Mouse (Mus musculus) heart, adult 2 months (tissue): Measurements from ENCODE around the gene Rps6ka5. TPM values are rescaled to one million over a fixed set of nuclear protein-coding genes. Genes with fewer than 3 reads are reported as not detected.

Source experiments
- DNase-seq, 2 experiments: peaks; one replicate each; pipeline ENCODE4 v3.0.0; 2021
- H3K27ac ChIP-seq: fragments of 200-600 bp; 2 replicates; pipeline ENCODE4 v1.8.1; 2022
- H3K27me3 ChIP-seq: fragments of 200-500 bp; 2 replicates; pipeline ENCODE4 v1.6.1; 2012; ENCODE audit warnings: mild to moderate bottlenecking, low read length, inconsistent platforms, mixed read lengths; ENCODE audit not compliant: control insufficient read depth, insufficient read depth
- H3K36me3 ChIP-seq: fragments of 200-500 bp; 2 replicates; pipeline ENCODE4 v1.6.1; 2012; ENCODE audit warnings: low read length, inconsistent platforms; ENCODE audit not compliant: control insufficient read depth, insufficient read depth
- H3K4me1 ChIP-seq: fragments of 200-500 bp; 2 replicates; pipeline ENCODE4 v1.6.1; 2011; ENCODE audit warnings: low read length; ENCODE audit not compliant: control insufficient read depth, insufficient read depth
- H3K4me3 ChIP-seq: fragments of 200-600 bp; 2 replicates; pipeline ENCODE4 v1.8.1; 2022
- H3K79me2 ChIP-seq: fragments of 200-500 bp; replicated peaks from 2 replicates; pipeline ENCODE4 v1.6.1; 2012; ENCODE audit warnings: mild to moderate bottlenecking, inconsistent platforms, low read length, moderate library complexity, mixed read lengths; ENCODE audit not compliant: control insufficient read depth, insufficient read depth
- H3K9ac ChIP-seq: fragments of 200-500 bp; 2 replicates; pipeline ENCODE4 v1.6.1; 2012; ENCODE audit warnings: low read depth, mild to moderate bottlenecking, control low read depth, inconsistent platforms, low read length, mixed read lengths
- CTCF ChIP-seq: fragments of 200-600 bp; IDR thresholded peaks from 2 replicates; pipeline ENCODE4 v1.8.1; 2022; ENCODE audit warnings: antibody characterized with exemption, mild to moderate bottlenecking, moderate library complexity
- EP300 ChIP-seq: fragments of 200-500 bp; IDR thresholded peaks from 2 replicates; pipeline ENCODE4 v1.6.1; 2011; ENCODE audit warnings: low read depth, low read length, control low read depth; ENCODE audit not compliant: insufficient read depth
- POLR2A ChIP-seq: fragments of 200-500 bp; IDR thresholded peaks from 2 replicates; pipeline ENCODE4 v1.6.1; 2011; ENCODE audit warnings: mild to moderate bottlenecking, low read depth, low read length, control low read depth; ENCODE audit not compliant: insufficient read depth
- WGBS: fragments of 180-500 bp; shearing (Covaris S2); methylation state at CpG from one replicate; pipeline ENCODE4 v1.1.7; 2018; 5-methylcytosine and 5-hydroxymethylcytosine counted together
- intact Hi-C: fragments of 180-260 bp; cut with DNase I; formaldehyde crosslinking; loops from one replicate; pipeline ENCODE4 v1.15.1; 2025
- long read RNA-seq: library from polyadenylated mRNA; stranded (forward); transcript quantifications from one replicate; pipeline ENCODE4 v2.0.0, GENCODE M21; 2021
- polyA plus RNA-seq: library from polyadenylated mRNA; depleted of rRNA; stranded (reverse); fragments of >200 nt; gene quantifications from 2 replicates; pipeline ENCODE4 v1.2.3, GENCODE M21; 2012; rRNA removed
- total RNA-seq, 2 experiments: library from RNA; stranded (reverse); gene quantifications; 2 replicates each; pipeline ENCODE4 v1.2.3; 2021

The Rps6ka5 gene
- total RNA-seq (10 to 100 TPM; 10.8 to 13.5 TPM), polyA plus RNA-seq (2.1 and 6.1 TPM in 2 replicates)
- long read RNA-seq, full-length matches to known transcripts: 4 of 7 reads
- long read RNA-seq, partial matches to known transcripts: 1 of 7 reads
- long read RNA-seq, other reads (novel, unspliced or antisense): 2 of 7 reads

DNA sequence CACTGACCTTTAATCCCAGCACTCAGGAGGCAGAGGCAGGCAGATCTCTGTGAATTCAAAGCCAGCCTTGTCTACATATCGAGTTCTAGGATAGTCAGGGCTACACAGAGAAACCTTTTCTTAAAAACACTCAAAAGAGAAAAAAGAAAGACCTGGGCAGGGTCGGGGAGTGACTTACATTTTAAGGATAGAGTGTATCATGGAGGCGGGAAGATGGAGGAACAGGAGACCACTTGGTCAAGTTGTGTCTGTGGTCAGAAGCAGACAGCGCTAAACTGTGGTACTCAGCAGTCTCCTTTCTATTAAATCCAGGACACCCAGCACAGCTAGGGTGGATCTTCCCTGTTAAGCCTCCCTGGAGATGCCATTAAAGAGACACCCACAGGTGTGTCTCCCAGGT lies at the start of gene Rps6ka5:
Rps6ka5 (minus strand) TSS at position 333 of the 400 bp plus-strand sequence.
- H3K4me3 ChIP-seq: no peak within 1 kb of the TSS

DNA sequence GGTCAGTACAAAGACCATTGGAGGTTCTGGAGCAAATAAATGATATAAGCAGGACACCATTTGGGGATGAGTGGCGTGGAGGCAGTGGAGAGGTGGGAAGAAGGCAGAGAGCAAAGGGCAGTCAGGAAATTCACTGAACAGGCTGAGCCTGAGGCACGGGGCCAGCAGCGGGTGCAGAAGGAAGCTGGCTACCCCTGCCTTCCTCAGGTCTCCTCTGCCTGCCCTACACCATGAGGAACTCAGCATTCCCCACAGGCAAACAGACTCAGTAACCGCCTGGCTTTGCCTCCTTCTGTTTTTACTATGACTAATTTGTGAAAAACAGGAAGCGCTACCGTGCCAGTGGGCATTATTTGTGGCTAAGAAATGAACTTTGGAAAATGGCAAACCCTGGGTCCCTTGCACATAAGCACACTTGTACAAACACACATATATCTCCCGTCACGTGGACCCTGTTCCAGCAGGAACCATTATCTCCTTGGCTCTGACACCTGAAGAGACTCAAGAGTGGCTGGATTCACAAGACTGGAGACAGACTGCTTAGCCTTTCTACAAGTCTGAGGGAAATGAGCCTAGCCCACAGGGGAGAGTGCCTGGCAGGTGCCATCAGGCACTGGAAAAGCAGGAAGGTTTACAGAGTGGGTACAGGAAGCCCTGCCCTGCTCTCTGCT lies 49.3 kb upstream of the Rps6ka5 start:
- TF ChIP-seq POLR2A (no peak), CTCF (no peak), EP300 (no peak)
- intact Hi-C loops: loop anchor here (10.0 kb wide), 1 partner anchor 239 kb away; no protein-coding TSS in a partner anchor
- Histone ChIP-seq H3K36me3 (no peaks in the 10 kb centered on the region), H3K4me1 (peaks cover 28% of the 10 kb centered on the region), H3K79me2 (no peaks in the 10 kb centered on the region), H3K27me3 (no peaks in the 10 kb centered on the region), H3K4me3 (no peak overlapping the region), H3K9ac (no peak overlapping the region), H3K27ac (peak overlapping the region; percentile 38)
- peak; percentile 23 to 53 for DNase-seq
- WGBS: 65% methylated on average over 8 of the region's 8 CpGs

More for the DNA sequence above, at the start of gene Rps6ka5:
- Histone ChIP-seq H3K36me3 (no peaks in the 10 kb centered on the region), H3K4me1 (peaks cover 3% of the 10 kb centered on the region), H3K79me2 (peaks cover 2% of the 10 kb centered on the region; the same call in 1 of the 2 replicates), H3K9ac (no peak within 1 kb of the TSS), H3K27me3 (no peaks in the 10 kb centered on the region), H3K27ac (no peak within 1 kb of the TSS)
- WGBS: 93% methylated on average over 4 of the region's 4 CpGs
- no peak for DNase-seq
- intact Hi-C loops: loop anchor here (10.0 kb wide), 1 partner anchor 198 kb away; no protein-coding TSS in a partner anchor
- no peak for TF ChIP-seq EP300
- no peak for TF ChIP-seq CTCF
- TF ChIP-seq POLR2A: no peak

DNA sequence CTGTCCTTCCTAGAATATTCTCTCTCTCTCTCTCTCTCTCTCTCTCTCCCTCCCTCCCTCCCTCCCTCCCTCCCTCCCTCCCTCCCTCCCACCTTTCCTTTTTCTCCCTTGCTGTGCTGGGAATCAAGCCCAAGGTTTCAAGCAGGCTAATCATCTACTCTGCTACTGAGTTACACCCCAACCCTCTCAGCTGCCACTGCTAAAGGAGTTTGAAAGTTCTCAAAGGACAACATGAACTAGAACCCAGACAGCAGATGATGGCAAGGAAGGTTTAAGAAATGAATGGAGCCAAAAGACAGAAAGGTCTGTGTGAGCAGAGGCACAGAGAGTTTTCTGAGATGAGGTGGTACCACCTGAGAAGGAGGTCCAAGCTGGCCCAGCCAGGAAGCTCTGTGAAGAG lies 48.5 kb upstream of the Rps6ka5 start:
- TF ChIP-seq EP300: no peak
- TF ChIP-seq CTCF: no peak
- TF ChIP-seq POLR2A: no peak
- Histone ChIP-seq H3K27me3 (no peaks in the 10 kb centered on the region), H3K9ac (no peak overlapping the region), H3K79me2 (no peaks in the 10 kb centered on the region), H3K4me3 (no peak overlapping the region), H3K36me3 (no peaks in the 10 kb centered on the region), H3K27ac (peak overlapping the region; percentile 38), H3K4me1 (peaks cover 28% of the 10 kb centered on the region)
- peak in 1 of 2 experiments; percentile 14 for DNase-seq
- intact Hi-C loops: loop anchor here (10.0 kb wide), 1 partner anchor 240 kb away; no protein-coding TSS in a partner anchor

DNA sequence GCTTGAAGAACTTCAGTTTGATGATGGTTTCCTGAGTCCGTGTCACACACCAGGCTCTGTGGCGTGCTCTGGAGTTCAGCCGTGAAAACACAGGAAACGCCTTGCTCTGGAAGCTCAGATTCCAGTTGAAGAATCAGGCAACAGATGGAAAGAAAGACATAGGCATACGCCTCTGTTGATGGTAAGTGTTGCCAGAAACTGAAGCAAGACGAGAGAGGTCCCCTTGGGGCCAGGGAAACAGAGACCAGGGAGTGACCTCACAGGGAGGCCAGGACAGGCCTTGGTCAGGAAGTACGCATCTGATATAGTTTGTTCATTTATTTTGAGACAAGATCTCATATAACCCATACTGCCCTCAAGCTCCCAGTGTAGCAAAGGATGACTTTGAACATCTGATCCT lies 48.0 kb upstream of the Rps6ka5 start:
- TF ChIP-seq EP300: no peak
- no peak for TF ChIP-seq POLR2A
- no peak for TF ChIP-seq CTCF
- Histone ChIP-seq H3K4me3 (no peak overlapping the region), H3K4me1 (peaks cover 26% of the 10 kb centered on the region), H3K9ac (no peak overlapping the region), H3K36me3 (no peaks in the 10 kb centered on the region), H3K27me3 (no peaks in the 10 kb centered on the region), H3K79me2 (no peaks in the 10 kb centered on the region), H3K27ac (peak overlapping the region; percentile 28)
- WGBS: 40% methylated on average over 7 of the region's 7 CpGs
- peak; percentile 35 to 56 for DNase-seq
- intact Hi-C loops: loop anchor here (10.0 kb wide), 1 partner anchor 240 kb away; no protein-coding TSS in a partner anchor

DNA sequence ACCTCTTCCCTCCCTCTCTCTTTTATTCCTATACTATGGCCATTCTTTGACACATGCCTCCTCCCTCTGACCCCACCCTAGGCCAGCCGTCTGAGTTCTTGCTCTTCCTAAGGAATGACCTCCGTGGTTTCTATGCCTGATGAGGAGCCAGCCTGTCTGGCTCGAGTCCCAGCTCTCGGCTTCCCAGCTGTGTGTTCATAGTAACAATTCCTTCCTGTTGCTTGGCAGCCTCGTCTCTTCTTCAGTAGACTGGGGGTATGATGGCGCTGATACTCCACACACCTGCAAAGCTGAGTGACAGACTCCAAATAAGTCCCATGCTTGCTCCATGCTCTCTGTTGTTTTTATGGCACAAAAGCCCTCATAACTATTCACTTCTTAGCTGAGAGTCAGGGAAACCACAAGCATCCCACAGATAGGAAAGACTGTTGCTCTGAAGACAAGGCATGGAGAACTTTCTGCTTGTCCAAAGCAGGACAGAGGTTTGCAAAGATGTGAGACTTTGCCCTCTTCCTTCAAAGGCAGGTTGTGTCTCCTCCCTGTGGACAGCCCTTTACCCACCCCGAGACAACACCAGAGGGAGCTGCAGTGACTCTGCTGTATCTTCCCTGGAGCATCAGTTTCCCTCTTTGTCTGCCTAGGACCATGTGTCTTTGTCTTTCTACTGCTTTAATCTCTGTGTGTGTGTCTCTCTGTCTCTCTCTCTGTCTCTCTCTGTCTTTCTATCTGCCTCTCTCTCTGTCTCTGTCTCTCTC lies 45.6 kb upstream of the Rps6ka5 start:
- H3K27me3 ChIP-seq: no peaks in the 10 kb centered on the region
- no peaks in the 10 kb centered on the region for H3K79me2 ChIP-seq
- intact Hi-C loops: loop anchor here (1.0 to 10.0 kb wide), 2 partner anchors 69 to 242 kb away; no protein-coding TSS in a partner anchor
- no peaks in the 10 kb centered on the region for H3K36me3 ChIP-seq
- whole genome bisulfite sequencing: 10% methylated on average over 7 of the region's 7 CpGs
- no peak overlapping the region for H3K27ac ChIP-seq
- H3K4me1 ChIP-seq: peaks cover 17% of the 10 kb centered on the region
- DNase-seq: peak; percentile 62 to 65
- H3K9ac ChIP-seq: no peak overlapping the region
- no peak overlapping the region for H3K4me3 ChIP-seq
- TF ChIP-seq POLR2A: no peak
- TF ChIP-seq CTCF: peak; percentile 58
